Comparison of ENCODE assay signal across 8 mouse cellular contexts in genomic region chr4:134704590-134704989, GRCm38 (mm10). TPM values are rescaled to one million over a fixed set of nuclear protein-coding genes. Genes with fewer than 3 reads are reported as not detected.
DNase-seq lines count a peak whose midpoint lies in the region; ATAC-seq and TF ChIP-seq lines count a peak whose summit lies in the region.

No protein-coding gene starts in this region.

- no peaks in the 10 kb centered on the region for H3K27me3 ChIP-seq in heart, postnatal 0 days (ENCODE audit: control insufficient read depth, insufficient read depth, low read length)
- H3K27me3 ChIP-seq in hindbrain, embryonic 14.5 days (ENCODE audit: control insufficient read depth, insufficient read depth, low read length) = no peaks in the 10 kb centered on the region
- peaks cover 15% of the 10 kb centered on the region for H3K27me3 ChIP-seq in midbrain, embryonic 14.5 days (ENCODE audit: control insufficient read depth, insufficient read depth, low read length)

- ATAC-seq in heart, postnatal 0 days (ENCODE audit: insufficient read depth, low read depth) = no peak
- no peak; the same call in 1 of the 2 replicates for ATAC-seq in hindbrain, embryonic 14.5 days (ENCODE audit: low FRiP score)
- peak; percentile 56; the same call in 1 of the 2 replicates for ATAC-seq in midbrain, embryonic 14.5 days (ENCODE audit: low FRiP score, low TSS enrichment)

- H3K4me2 ChIP-seq in heart, postnatal 0 days (ENCODE audit: low read depth, low read length) = peak overlapping the region; percentile 90
- peak overlapping the region; percentile 99 for H3K4me2 ChIP-seq in hindbrain, embryonic 14.5 days (replicated peaks)
- H3K4me2 ChIP-seq in midbrain, embryonic 14.5 days (ENCODE audit: low read length) = peak overlapping the region; percentile 99

- H3K27ac ChIP-seq in heart, postnatal 0 days (ENCODE audit: low read depth) = no peak overlapping the region
- peak overlapping the region; percentile 57 for H3K27ac ChIP-seq in hindbrain, embryonic 14.5 days
- H3K27ac ChIP-seq in midbrain, embryonic 14.5 days (replicated peaks; ENCODE audit: low read depth, low read length) = peak overlapping the region; percentile 81

- no peak overlapping the region for H3K9ac ChIP-seq in heart, postnatal 0 days (replicated peaks; ENCODE audit: low read depth, low read length)
- peak overlapping the region; percentile 57 for H3K9ac ChIP-seq in hindbrain, embryonic 14.5 days
- peak overlapping the region; percentile 59 for H3K9ac ChIP-seq in midbrain, embryonic 14.5 days (replicated peaks; ENCODE audit: low read length)

- peaks cover 4% of the 10 kb centered on the region; the same call in 1 of the 2 replicates for H3K4me1 ChIP-seq in heart, postnatal 0 days (ENCODE audit: control insufficient read depth, insufficient read depth)
- peaks cover 20% of the 10 kb centered on the region for H3K4me1 ChIP-seq in hindbrain, embryonic 14.5 days (replicated peaks; ENCODE audit: control insufficient read depth, insufficient read depth, low read length)
- H3K4me1 ChIP-seq in midbrain, embryonic 14.5 days (ENCODE audit: control insufficient read depth, insufficient read depth, low read length) = peaks cover 14% of the 10 kb centered on the region; the same call in 1 of the 2 replicates

- DNase-seq in heart, postnatal 0 days (ENCODE audit: low spot score) = no peak
- no peak for DNase-seq in heart, adult 11 months
- DNase-seq in brain, embryonic 14.5 days (ENCODE audit: low read depth) = no peak
- no peak for DNase-seq in hindbrain, embryonic 14.5 days (ENCODE audit: low spot score)
- no peak for DNase-seq in midbrain, embryonic 14.5 days
- no peak for DNase-seq in spleen, postnatal 14 days (ENCODE audit: low spot score in 2 of 2)
- no peak for DNase-seq in urinary bladder, postnatal 14 days (ENCODE audit: low spot score)
- DNase-seq in B cell, adult 2 months = no peak

- TF ChIP-seq POLR2A in brain, embryonic 14.5 days (IDR thresholded peaks at IDR 0.05; ENCODE audit: borderline replicate concordance, extremely low read depth, insufficient read depth, insufficient read length, poor library complexity, severe bottlenecking) = 0 out of 2 replicates have a peak, but pooled peaks have one; percentile 24

- H3K36me3 ChIP-seq in heart, postnatal 0 days (replicated peaks; ENCODE audit: control insufficient read depth, insufficient read depth, low read length) = no peaks in the 10 kb centered on the region
- H3K36me3 ChIP-seq in hindbrain, embryonic 14.5 days (replicated peaks; ENCODE audit: control insufficient read depth, insufficient read depth) = no peaks in the 10 kb centered on the region
- no peaks in the 10 kb centered on the region for H3K36me3 ChIP-seq in midbrain, embryonic 14.5 days (ENCODE audit: control insufficient read depth, insufficient read depth, low read length)

- WGBS in heart, postnatal 0 days = 2% methylated on average over 21 of the region's 21 CpGs
- 1% methylated on average over 21 of the region's 21 CpGs for WGBS in hindbrain, embryonic 14.5 days
- WGBS in midbrain, embryonic 14.5 days = under 1% methylated on average over 19 of the region's 21 CpGs

- H3K4me3 ChIP-seq in heart, postnatal 0 days (ENCODE audit: low read depth, low read length) = peak overlapping the region; percentile 62
- H3K4me3 ChIP-seq in hindbrain, embryonic 14.5 days (replicated peaks; ENCODE audit: low read length) = peak overlapping the region; percentile 71
- peak overlapping the region; percentile 62 for H3K4me3 ChIP-seq in midbrain, embryonic 14.5 days (replicated peaks; ENCODE audit: low read depth, low read length)

- no peak for TF ChIP-seq CTCF in heart, postnatal 0 days (IDR thresholded peaks at IDR 0.05; ENCODE audit: low read depth)
- no peak for TF ChIP-seq CTCF in brain, embryonic 14.5 days (IDR thresholded peaks at IDR 0.05; ENCODE audit: borderline replicate concordance, extremely low read depth, insufficient read depth, insufficient read length)

- TF ChIP-seq EP300 in heart, postnatal 0 days (IDR thresholded peaks at IDR 0.05; ENCODE audit: low read depth) = no peak

- H3K9me3 ChIP-seq in heart, postnatal 0 days (replicated peaks; ENCODE audit: control insufficient read depth, low read length) = no peaks in the 10 kb centered on the region
- no peaks in the 10 kb centered on the region for H3K9me3 ChIP-seq in hindbrain, embryonic 14.5 days (ENCODE audit: control insufficient read depth, low read length)
- no peaks in the 10 kb centered on the region for H3K9me3 ChIP-seq in midbrain, embryonic 14.5 days (ENCODE audit: control insufficient read depth, low read length)

RNA-seq across cellular contexts. Expression of gene Man1c1, which starts 0.5 kb away (rescaled TPM):
- 14.8 and 21.2 TPM in 2 replicates for total RNA-seq in heart, postnatal 0 days (2014; rRNA removed; ENCODE audit: low replicate concordance)
- polyA plus RNA-seq in heart, postnatal 0 days (2015; fragmentation: Nextera tagmentation; extraction: Ambion mirVana) = 3.8 TPM in 2 replicates
- polyA plus RNA-seq in brain, embryonic 14.5 days (2012; rRNA removed) = 5.0 and 10.7 TPM in 2 replicates
- polyA plus RNA-seq in hindbrain, embryonic 14.5 days (2014; fragmentation: Nextera tagmentation; extraction: Ambion mirVana) = 7.1 and 7.2 TPM in 2 replicates
- polyA plus RNA-seq in midbrain, embryonic 14.5 days (2014; fragmentation: Nextera tagmentation; extraction: Ambion mirVana) = 3.9 and 4.9 TPM in 2 replicates
